Mouse (Mus musculus): ENCODE measurements at regions not wholly inside any gene's neighbourhood (a gene's known extent, or its start where the extent isn't known, plus 50 kb on each side); places are given as distances from the start of the nearest gene placed in this dataset.

- no peak for DNase-seq (ENCODE audit: low read depth, low spot score)
Observed at GRCm38 (mm10) chr2:98263641-98264040, 398.4 kb upstream of the Gm10801 start.

GRCm38 (mm10) chr2:98269562-98269961 is 392.5 kb upstream of the Gm10801 start:
- DNase-seq (ENCODE audit: low read depth, low spot score) = no peak

GRCm38 (mm10) chr2:98286796-98287352 is 375.2 kb upstream of the Gm10801 start:
- DNase-seq (ENCODE audit: low read depth, low spot score) = no peak

DNA sequence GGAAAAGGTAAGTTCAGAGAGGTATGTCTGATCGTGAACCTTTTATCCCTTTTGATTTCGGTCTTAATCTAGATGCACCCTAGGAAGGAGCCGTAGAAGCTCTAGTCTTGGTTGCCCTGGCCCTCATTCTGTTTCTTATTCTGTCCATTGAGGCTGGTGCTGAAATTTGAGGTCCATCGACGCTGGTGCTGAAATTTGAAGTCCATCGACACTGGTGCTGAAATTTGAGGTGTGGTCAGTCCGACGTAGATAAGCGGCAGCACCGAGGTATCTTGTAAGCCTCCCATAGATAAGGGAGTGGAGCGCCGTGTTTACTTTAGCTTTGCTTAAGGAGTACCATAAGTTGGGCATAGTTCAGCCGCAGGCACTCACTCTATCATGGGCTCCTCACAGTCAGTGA is 332.0 kb upstream of the Gm10801 start:
- DNase-seq (ENCODE audit: low read depth, low spot score) = peak; percentile 54

DNA sequence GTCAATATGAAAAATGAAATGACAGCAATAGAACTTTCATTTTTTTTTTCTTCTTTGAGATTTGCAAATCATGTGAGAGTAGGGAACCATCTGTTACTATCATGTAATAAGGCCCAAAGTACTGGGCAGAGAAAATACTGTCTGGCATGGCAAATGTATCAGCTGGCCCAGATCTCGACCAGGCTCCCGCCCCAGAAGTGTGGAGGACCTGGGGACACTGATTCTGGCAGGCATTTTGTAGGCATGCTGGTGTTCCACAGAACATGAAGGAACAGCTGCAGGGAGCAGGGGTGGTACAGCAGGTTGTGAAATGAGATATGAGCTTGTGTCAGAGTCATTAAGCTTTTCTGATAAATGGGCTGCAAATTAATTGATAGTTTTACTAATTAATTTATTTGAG is 307.8 kb upstream of the Gm10801 start:
- no peak for DNase-seq (ENCODE audit: low read depth, low spot score)

- no peak for DNase-seq (ENCODE audit: low read depth, low spot score)
Observed at GRCm38 (mm10) chr2:98379211-98379610, 282.8 kb upstream of the Gm10801 start.
